Mouse (Mus musculus): ENCODE results near the gene Fam107a.

DNA sequence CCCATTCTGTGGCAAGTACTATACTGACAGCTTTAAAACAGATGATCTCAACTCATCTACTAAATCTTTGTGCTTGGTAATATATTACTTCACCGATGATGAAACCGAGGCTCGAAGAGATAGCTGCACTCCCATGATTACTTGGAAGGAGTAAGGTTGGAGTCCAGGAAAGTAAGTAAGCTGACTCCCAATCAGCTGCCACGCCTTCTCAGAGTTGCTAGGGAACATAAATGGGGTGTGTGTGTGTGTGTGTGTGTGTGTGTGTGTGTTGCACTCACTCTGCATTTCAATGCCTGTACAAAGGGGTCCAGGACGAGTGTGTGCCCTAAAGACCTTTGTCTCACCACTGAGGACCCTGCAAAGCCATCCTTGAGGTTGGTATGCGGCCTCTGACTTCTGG, 48.0 kb upstream of the Fam107a start:
- TF ChIP-seq CTCF (IDR thresholded peaks at IDR 0.05; ENCODE audit: insufficient read depth, low read depth, low read length) (no peak), POLR2A (IDR thresholded peaks at IDR 0.05; ENCODE audit: insufficient read depth, low read depth, low read length) (no peak)
